Mouse (Mus musculus) liver, adult 2 months (tissue): ENCODE measurements around the gene Uso1.

Experiments
- CTCF ChIP-seq: fragments of 200-500 bp; IDR thresholded peaks from 2 replicates; pipeline ENCODE4 v1.5.1; 2011; ENCODE audit warnings: low read depth, low read length, control low read depth
- POLR2A ChIP-seq: fragments of 200-500 bp; IDR thresholded peaks from 2 replicates; pipeline ENCODE4 v1.6.1; 2011; ENCODE audit warnings: low read length, control low read depth; ENCODE audit not compliant: insufficient read depth; ENCODE audit errors: extremely low read depth

- TF ChIP-seq CTCF (no peak), POLR2A (no peak)
Observed at GRCm38 (mm10) chr5:92233366-92233765, 95.6 kb downstream of the Uso1 start.
